ENCODE assay signal across 24 mouse cellular contexts in genomic region chr14:22060787-22061186, GRCm38 (mm10). TPM values are rescaled to one million over a fixed set of nuclear protein-coding genes. Genes with fewer than 3 reads are reported as not detected.
DNase-seq lines count a peak whose midpoint lies in the region; ATAC-seq lines count a peak whose summit lies in the region.
"Had no signal": no experiment of that assay in that cellular context is flagged by ENCODE, and none has a peak within 500 bp of the region (broad histone marks: within the 10 kb centered on the region; RNA-seq: fewer than 3 reads in every experiment).

No protein-coding gene starts in this region.

- H3K27me3 ChIP-seq in hindbrain, embryonic 11.5 days (ENCODE audit: control insufficient read depth, insufficient read depth, low read length) = no peaks in the 10 kb centered on the region
- peaks cover 1% of the 10 kb centered on the region; the same call in 1 of the 2 replicates for H3K27me3 ChIP-seq in hindbrain, embryonic 10.5 days (ENCODE audit: insufficient read depth, poor library complexity, severe bottlenecking)
- H3K27me3 ChIP-seq in midbrain, embryonic 13.5 days = no peaks in the 10 kb centered on the region
- H3K27me3 ChIP-seq in midbrain, embryonic 11.5 days (ENCODE audit: control insufficient read depth, insufficient read depth, low read length) = no peaks in the 10 kb centered on the region
- no peaks in the 10 kb centered on the region for H3K27me3 ChIP-seq in hindbrain, embryonic 13.5 days
- H3K27me3 ChIP-seq: liver, embryonic 13.5 days had no signal

- no peak overlapping the region for H3K4me2 ChIP-seq in hindbrain, embryonic 11.5 days (replicated peaks; ENCODE audit: low read depth, low read length)
- no peak overlapping the region for H3K4me2 ChIP-seq in midbrain, embryonic 13.5 days (replicated peaks)
- no peak overlapping the region for H3K4me2 ChIP-seq in midbrain, embryonic 11.5 days
- no peak overlapping the region for H3K4me2 ChIP-seq in hindbrain, embryonic 13.5 days
- H3K4me2 ChIP-seq: heart, embryonic 12.5 days; liver, embryonic 13.5 days had no signal

- no peak overlapping the region for H3K27ac ChIP-seq in hindbrain, embryonic 11.5 days (ENCODE audit: low read depth, low read length)
- H3K27ac ChIP-seq in hindbrain, embryonic 10.5 days = no peak overlapping the region
- 0 out of 2 replicates have a peak overlapping the region, but pooled peaks have one; percentile 5 for H3K27ac ChIP-seq in midbrain, embryonic 13.5 days
- H3K27ac ChIP-seq in midbrain, embryonic 11.5 days (ENCODE audit: low read depth, low read length) = no peak overlapping the region
- H3K27ac ChIP-seq in hindbrain, embryonic 13.5 days = peak overlapping the region; percentile 64; the same call in 1 of the 2 replicates
- H3K27ac ChIP-seq: embryonic facial prominence, embryonic 10.5 days; liver, embryonic 13.5 days; stomach, postnatal 0 days had no signal

- H3K36me3 ChIP-seq in hindbrain, embryonic 11.5 days (ENCODE audit: control insufficient read depth, insufficient read depth, low read length) = no peaks in the 10 kb centered on the region
- no peaks in the 10 kb centered on the region for H3K36me3 ChIP-seq in hindbrain, embryonic 10.5 days
- H3K36me3 ChIP-seq in midbrain, embryonic 13.5 days = no peaks in the 10 kb centered on the region
- no peaks in the 10 kb centered on the region for H3K36me3 ChIP-seq in midbrain, embryonic 11.5 days (ENCODE audit: control insufficient read depth, insufficient read depth, low read length)
- no peaks in the 10 kb centered on the region for H3K36me3 ChIP-seq in hindbrain, embryonic 13.5 days
- H3K36me3 ChIP-seq: embryonic facial prominence, embryonic 10.5 days; heart, embryonic 12.5 days; liver, embryonic 13.5 days had no signal

- no peak overlapping the region for H3K9ac ChIP-seq in hindbrain, embryonic 11.5 days (ENCODE audit: low read depth, low read length)
- H3K9ac ChIP-seq in midbrain, embryonic 13.5 days (replicated peaks) = no peak overlapping the region
- no peak overlapping the region for H3K9ac ChIP-seq in midbrain, embryonic 11.5 days (ENCODE audit: low read length)
- no peak overlapping the region for H3K9ac ChIP-seq in hindbrain, embryonic 13.5 days
- H3K9ac ChIP-seq: forebrain, postnatal 0 days; heart, embryonic 12.5 days; liver, embryonic 13.5 days had no signal

- WGBS in hindbrain, embryonic 11.5 days = 65% methylated on average over 7 of the region's 7 CpGs
- 65% methylated on average over 7 of the region's 7 CpGs for WGBS in hindbrain, embryonic 10.5 days
- WGBS in midbrain, embryonic 13.5 days = 29% methylated on average over 7 of the region's 7 CpGs
- WGBS in midbrain, embryonic 11.5 days = 72% methylated on average over 7 of the region's 7 CpGs
- WGBS in hindbrain, embryonic 13.5 days = 19% methylated on average over 7 of the region's 7 CpGs

- H3K4me3 ChIP-seq in hindbrain, embryonic 11.5 days (ENCODE audit: low read depth, low read length) = no peak overlapping the region
- H3K4me3 ChIP-seq in hindbrain, embryonic 10.5 days = no peak overlapping the region
- no peak overlapping the region for H3K4me3 ChIP-seq in midbrain, embryonic 13.5 days (replicated peaks)
- H3K4me3 ChIP-seq in midbrain, embryonic 11.5 days (ENCODE audit: low read depth, low read length) = no peak overlapping the region
- H3K4me3 ChIP-seq in hindbrain, embryonic 13.5 days = no peak overlapping the region
- H3K4me3 ChIP-seq: embryonic facial prominence, embryonic 10.5 days; heart, embryonic 12.5 days; liver, embryonic 13.5 days had no signal

- no peaks in the 10 kb centered on the region for H3K9me3 ChIP-seq in hindbrain, embryonic 11.5 days (ENCODE audit: control insufficient read depth, low read length)
- H3K9me3 ChIP-seq in hindbrain, embryonic 10.5 days = no peaks in the 10 kb centered on the region
- H3K9me3 ChIP-seq in midbrain, embryonic 13.5 days = no peaks in the 10 kb centered on the region
- H3K9me3 ChIP-seq in midbrain, embryonic 11.5 days (ENCODE audit: control insufficient read depth, low read length) = no peaks in the 10 kb centered on the region
- H3K9me3 ChIP-seq in hindbrain, embryonic 13.5 days = no peaks in the 10 kb centered on the region
- H3K9me3 ChIP-seq: embryonic facial prominence, embryonic 10.5 days; heart, embryonic 12.5 days; liver, embryonic 13.5 days had no signal

- peak; percentile 43; the same call in 1 of the 2 replicates for ATAC-seq in hindbrain, embryonic 11.5 days (ENCODE audit: low FRiP score)
- ATAC-seq in midbrain, embryonic 13.5 days = peak; percentile 72
- no peak for ATAC-seq in midbrain, embryonic 11.5 days (ENCODE audit: low FRiP score)
- ATAC-seq in hindbrain, embryonic 13.5 days (ENCODE audit: low FRiP score) = no peak
- ATAC-seq: forebrain, postnatal 0 days had no signal

- H3K4me1 ChIP-seq in hindbrain, embryonic 11.5 days (replicated peaks; ENCODE audit: control insufficient read depth, insufficient read depth, low read length) = 0 out of 2 replicates have a peak, but pooled peaks cover 3% of the 10 kb centered on the region
- H3K4me1 ChIP-seq in hindbrain, embryonic 10.5 days (replicated peaks) = peaks cover 4% of the 10 kb centered on the region
- peaks cover 11% of the 10 kb centered on the region for H3K4me1 ChIP-seq in midbrain, embryonic 13.5 days (replicated peaks)
- H3K4me1 ChIP-seq in midbrain, embryonic 11.5 days (ENCODE audit: control insufficient read depth, insufficient read depth, low read length) = 0 out of 2 replicates have a peak, but pooled peaks cover 2% of the 10 kb centered on the region
- H3K4me1 ChIP-seq in hindbrain, embryonic 13.5 days (replicated peaks) = peaks cover 10% of the 10 kb centered on the region
- H3K4me1 ChIP-seq: heart, embryonic 12.5 days had no signal

- no peak for DNase-seq in hindbrain, embryonic 11.5 days (ENCODE audit: low spot score)
- DNase-seq in hindbrain, embryonic 10.5 days (ENCODE audit: low spot score) = no peak
- no peak for DNase-seq in midbrain, embryonic 11.5 days (ENCODE audit: low spot score, missing footprints)
- DNase-seq in retina, embryonic 14.5 days (ENCODE audit: low spot score) = peak; percentile 51
- no peak for DNase-seq in cerebellum, postnatal 4 days (ENCODE audit: low spot score in 2 of 2)
- DNase-seq: adrenal gland, postnatal 10 days; cerebellum, adult 9-11 months; forebrain, postnatal 0 days; gastrocnemius, postnatal 25 days; heart, adult 18-20 months; heart, postnatal 10 days; kidney, adult 11 months; kidney, postnatal 36 days; liver, embryonic 13.5 days; lung, adult 2 months; lung, postnatal 14 days; right cerebral cortex, postnatal 14 days; thymus, adult 2 months; thymus, postnatal 4 days had no signal

RNA-seq across cellular contexts. Expression of gene Lrmda, which starts 41.3 kb away (rescaled TPM):
- 0.20 and 0.91 TPM in 2 replicates for polyA plus RNA-seq in hindbrain, embryonic 11.5 days (2014; fragmentation: Nextera tagmentation; extraction: Ambion mirVana)
- 0.47 and 0.55 TPM in 2 replicates for polyA plus RNA-seq in hindbrain, embryonic 10.5 days (2016; fragmentation: Nextera tagmentation; extraction: Ambion mirVana)
- polyA plus RNA-seq in midbrain, embryonic 13.5 days (2015; fragmentation: Nextera tagmentation; extraction: Ambion mirVana) = 0.23 TPM in 1 of 2 replicates, not detected in the other
- 0.23 and 0.34 TPM in 2 replicates for polyA plus RNA-seq in midbrain, embryonic 11.5 days (2014; fragmentation: Nextera tagmentation; extraction: Ambion mirVana)
- 0.16 TPM in 1 of 2 replicates, not detected in the other for polyA plus RNA-seq in hindbrain, embryonic 13.5 days (2015; fragmentation: Nextera tagmentation; extraction: Ambion mirVana)

Comparison
In these comparisons a context has a peak if more than half of its experiments do, and no peak if none do; other contexts are left out.
1. ATAC-seq: peak in hindbrain, embryonic 11.5 days (single experiment) and midbrain, embryonic 13.5 days (single experiment); none in midbrain, embryonic 11.5 days (single experiment) and hindbrain, embryonic 13.5 days (single experiment).
2. H3K27ac ChIP-seq: peak in midbrain, embryonic 13.5 days (single experiment) and hindbrain, embryonic 13.5 days (single experiment); none in hindbrain, embryonic 11.5 days (single experiment), hindbrain, embryonic 10.5 days (single experiment) and midbrain, embryonic 11.5 days (single experiment).